ENCODE assay signal across 9 mouse cellular contexts in genomic region chr1:11565309-11565708, GRCm38 (mm10).
A peak's percentile ranks its signal among the peaks of the same experiment; 100 is the strongest.
DNase-seq lines count a peak whose midpoint lies in the region; ATAC-seq and TF ChIP-seq lines count a peak whose summit lies in the region.
"Had no signal": no experiment of that assay in that cellular context is flagged by ENCODE, and none has a peak within 500 bp of the region (broad histone marks: within the 10 kb centered on the region; RNA-seq: fewer than 3 reads in every experiment).

No protein-coding gene starts in this region.

- no peak overlapping the region for H3K4me2 ChIP-seq in hindbrain, postnatal 0 days (ENCODE audit: low read depth, low read length)
- H3K4me2 ChIP-seq in midbrain, embryonic 15.5 days = no peak overlapping the region

- H3K27ac ChIP-seq in layer of hippocampus, adult 2 months = peak overlapping the region; percentile 75
- no peak overlapping the region for H3K27ac ChIP-seq in hindbrain, postnatal 0 days
- H3K27ac ChIP-seq in midbrain, embryonic 15.5 days = no peak overlapping the region

- H3K9ac ChIP-seq in hindbrain, postnatal 0 days (replicated peaks; ENCODE audit: low read length) = no peak overlapping the region
- no peak overlapping the region for H3K9ac ChIP-seq in midbrain, embryonic 15.5 days

- TF ChIP-seq CTCF in layer of hippocampus, adult 2 months (conservative IDR thresholded peaks at IDR 0.05) = peak; percentile 82
- TF ChIP-seq CTCF in hindbrain, postnatal 0 days (IDR thresholded peaks at IDR 0.05; ENCODE audit: low read depth) = peak; percentile 68

- H3K4me3 ChIP-seq in layer of hippocampus, adult 2 months = no peak overlapping the region
- no peak overlapping the region for H3K4me3 ChIP-seq in hindbrain, postnatal 0 days (ENCODE audit: low read length)
- H3K4me3 ChIP-seq in midbrain, embryonic 15.5 days = no peak overlapping the region
- H3K4me3 ChIP-seq: erythroblast, embryonic 14.5 days had no signal

- WGBS in hindbrain, postnatal 0 days = 9% methylated on average over 6 of the region's 6 CpGs
- 11% methylated on average over 6 of the region's 6 CpGs for WGBS in midbrain, embryonic 15.5 days

- no peaks in the 10 kb centered on the region for H3K9me3 ChIP-seq in hindbrain, postnatal 0 days (ENCODE audit: low read length)
- no peaks in the 10 kb centered on the region for H3K9me3 ChIP-seq in midbrain, embryonic 15.5 days

- peak; percentile 29 for DNase-seq in adrenal gland, postnatal 14 days
- no peak for DNase-seq in adrenal gland, adult 2 months
- DNase-seq in layer of hippocampus, adult 2 months (ENCODE audit: low spot score in 2 of 2) = peak in 1 of 2 experiments; percentile 59
- DNase-seq in layer of hippocampus, adult 9-10 months (ENCODE audit: low spot score) = no peak
- DNase-seq in brain, embryonic 18.5 days (ENCODE audit: low read depth, low spot score) = peak; percentile 4
- DNase-seq in hindbrain, postnatal 0 days (ENCODE audit: low spot score) = peak; percentile 71
- no peak for DNase-seq in spleen, postnatal 4 days (ENCODE audit: low spot score in 2 of 2)

- no peaks in the 10 kb centered on the region for H3K4me1 ChIP-seq in hindbrain, postnatal 0 days (ENCODE audit: insufficient read depth, low read length)
- H3K4me1 ChIP-seq in midbrain, embryonic 15.5 days = no peaks in the 10 kb centered on the region

- no peak for ATAC-seq in hindbrain, postnatal 0 days
- peak; percentile 77; the same call in 1 of the 2 replicates for ATAC-seq in midbrain, embryonic 15.5 days (replicated peaks)

- no peaks in the 10 kb centered on the region for H3K27me3 ChIP-seq in hindbrain, postnatal 0 days (ENCODE audit: insufficient read depth, low read length)
- no peaks in the 10 kb centered on the region for H3K27me3 ChIP-seq in midbrain, embryonic 15.5 days (replicated peaks)

- no peaks in the 10 kb centered on the region for H3K36me3 ChIP-seq in hindbrain, postnatal 0 days (ENCODE audit: insufficient read depth, low read length)
- no peaks in the 10 kb centered on the region for H3K36me3 ChIP-seq in midbrain, embryonic 15.5 days (replicated peaks)

Comparison
In these comparisons a context has a peak if more than half of its experiments do, and no peak if none do; other contexts are left out.
1. DNase-seq: peak in adrenal gland, postnatal 14 days (single experiment), brain, embryonic 18.5 days (single experiment) and hindbrain, postnatal 0 days (single experiment); none in adrenal gland, adult 2 months (single experiment), layer of hippocampus, adult 9-10 months (single experiment) and spleen, postnatal 4 days (0 of 2).